Mouse (Mus musculus) heart, postnatal 0 days (tissue): Measurements from ENCODE around the gene Prss28. TPM values are rescaled to one million over a fixed set of nuclear protein-coding genes. Genes with fewer than 3 reads are reported as not detected.

ENCODE experiments used
- ATAC-seq: fragments of 200-750 bp; cut with Nextera tagmentation; 2 replicates; pipeline ENCODE4 v1.8.0; 2017; ENCODE audit warnings: low read depth, moderate number of reproducible peaks, moderate library complexity; ENCODE audit not compliant: insufficient read depth
- DNase-seq: peaks from one replicate; pipeline ENCODE4 v3.0.0-alpha.2; 2016; ENCODE audit warnings: low spot score
- H3K27ac ChIP-seq: fragments of 300-500 bp; sonication (generic); 2 replicates; pipeline ENCODE4 v1.5.1; 2014; ENCODE audit warnings: low read depth, mild to moderate bottlenecking
- H3K27me3 ChIP-seq: fragments of 300-500 bp; sonication (generic); 2 replicates; pipeline ENCODE4 v1.6.1; 2014; ENCODE audit warnings: low read length, mixed read lengths; ENCODE audit not compliant: control insufficient read depth, insufficient read depth
- H3K36me3 ChIP-seq: fragments of 300-500 bp; sonication (generic); replicated peaks from 2 replicates; pipeline ENCODE4 v1.6.1; 2014; ENCODE audit warnings: low read length, mixed read lengths; ENCODE audit not compliant: control insufficient read depth, insufficient read depth
- H3K4me1 ChIP-seq: fragments of 300-500 bp; sonication (generic); 2 replicates; pipeline ENCODE4 v1.6.1; 2014; ENCODE audit warnings: antibody characterized with exemption; ENCODE audit not compliant: control insufficient read depth, insufficient read depth
- H3K4me2 ChIP-seq: fragments of 300-500 bp; sonication (generic); 2 replicates; pipeline ENCODE4 v1.6.1; 2014; ENCODE audit warnings: low read depth, mild to moderate bottlenecking, low read length, moderate library complexity
- H3K4me3 ChIP-seq: fragments of 300-500 bp; sonication (generic); 2 replicates; pipeline ENCODE4 v1.5.1; 2014; ENCODE audit warnings: low read depth, low read length
- H3K9ac ChIP-seq: fragments of 300-500 bp; sonication (generic); replicated peaks from 2 replicates; pipeline ENCODE4 v1.6.1; 2014; ENCODE audit warnings: low read depth, low read length, mixed read lengths
- H3K9me3 ChIP-seq: fragments of 300-500 bp; sonication (generic); replicated peaks from 2 replicates; pipeline ENCODE4 v1.6.1; 2016; ENCODE audit warnings: low read length; ENCODE audit not compliant: control insufficient read depth
- CTCF ChIP-seq: IDR thresholded peaks from 2 replicates; pipeline ENCODE4 v1.5.1; 2016; ENCODE audit warnings: antibody characterized with exemption, control low read depth, low read depth
- EP300 ChIP-seq: IDR thresholded peaks from 2 replicates; pipeline ENCODE4 v1.6.1; 2016; ENCODE audit warnings: antibody characterized with exemption, low read depth
- WGBS: fragments of 180-500 bp; shearing (Covaris S2); extraction: QIAGEN DNeasy Blood & Tissue Kit; methylation state at CpG from one replicate; pipeline ENCODE4 v1.1.7; 2014; 5-methylcytosine and 5-hydroxymethylcytosine counted together
- polyA plus RNA-seq: library from polyadenylated mRNA; unstranded; fragments of >200 nt; fragmentation: Nextera tagmentation; extraction: Ambion mirVana; gene quantifications from 2 replicates; pipeline ENCODE4 v1.2.1, GENCODE M21; 2015
- total RNA-seq: library from RNA; depleted of rRNA; stranded (reverse); fragments of >200 nt; gene quantifications from 2 replicates; pipeline ENCODE4 v1.2.3, GENCODE M21; 2014; ENCODE audit warnings: low replicate concordance; rRNA removed

Gene Prss28
- not detected in 2 replicates for total RNA-seq
- not detected in 2 replicates for polyA plus RNA-seq

GRCm38 (mm10) chr17:25308346-25308745 is at the start of gene Prss28:
TSS of gene Prss28 (plus strand) at chr17:25308646.
- Histone ChIP-seq H3K9me3 (no peaks in the 10 kb centered on the region), H3K27me3 (0 out of 2 replicates have a peak, but pooled peaks cover 3% of the 10 kb centered on the region), H3K4me2 (no peak within 1 kb of the TSS), H3K4me3 (no peak within 1 kb of the TSS), H3K36me3 (no peaks in the 10 kb centered on the region), H3K4me1 (no peaks in the 10 kb centered on the region), H3K27ac (no peak within 1 kb of the TSS), H3K9ac (no peak within 1 kb of the TSS)
- WGBS, result 50% methylated on average over 4 of the region's 4 CpGs
- DNase-seq (no peak), ATAC-seq (no peak)
- TF ChIP-seq EP300 (no peak), CTCF (no peak)

- ATAC-seq (peak; percentile 60; the same call in 1 of the 2 replicates), DNase-seq (peak; percentile 32)
- Histone ChIP-seq H3K27me3 (no peaks in the 10 kb centered on the region), H3K27ac (no peak overlapping the region), H3K9ac (no peak overlapping the region), H3K9me3 (no peaks in the 10 kb centered on the region), H3K36me3 (peaks cover 75% of the 10 kb centered on the region), H3K4me1 (no peaks in the 10 kb centered on the region), H3K4me2 (no peak overlapping the region), H3K4me3 (no peak overlapping the region)
- TF ChIP-seq EP300 (no peak), CTCF (peak; percentile 47)
- WGBS, result 45% methylated on average over 3 of the region's 3 CpGs
Observed at GRCm38 (mm10) chr17:25264453-25264852, 44.0 kb upstream of the Prss28 start.

- Histone ChIP-seq H3K9ac (no peak overlapping the region), H3K4me2 (peak overlapping the region; percentile 88; the same call in 1 of the 2 replicates), H3K9me3 (no peaks in the 10 kb centered on the region), H3K4me1 (peaks cover 22% of the 10 kb centered on the region), H3K4me3 (0 out of 2 replicates have a peak overlapping the region, but pooled peaks have one; percentile 96), H3K27ac (no peak overlapping the region), H3K36me3 (peaks cover 37% of the 10 kb centered on the region), H3K27me3 (no peaks in the 10 kb centered on the region)
- DNase-seq (peak; percentile 16), ATAC-seq (no peak)
- 58% methylated on average over 2 of the region's 2 CpGs for whole genome bisulfite sequencing
- TF ChIP-seq EP300 (no peak), CTCF (no peak)
Observed at GRCm38 (mm10) chr17:25270795-25271335, 37.6 kb upstream of the Prss28 start.

- under 1% methylated on average over 10 of the region's 10 CpGs for WGBS
- no peak for TF ChIP-seq CTCF
- TF ChIP-seq EP300, result no peak
- Histone ChIP-seq H3K9me3 (no peaks in the 10 kb centered on the region), H3K4me1 (peaks cover 22% of the 10 kb centered on the region), H3K4me2 (peak overlapping the region; percentile 88), H3K9ac (peak overlapping the region; percentile 98), H3K27me3 (no peaks in the 10 kb centered on the region), H3K36me3 (peaks cover 23% of the 10 kb centered on the region), H3K4me3 (peak overlapping the region; percentile 96), H3K27ac (peak overlapping the region; percentile 99)
- peak; percentile 18 for DNase-seq
- ATAC-seq, result no peak
Observed at GRCm38 (mm10) chr17:25272326-25272725, 36.1 kb upstream of the Prss28 start.

- H3K27ac ChIP-seq, result peak overlapping the region; percentile 99
- peak overlapping the region; percentile 96 for H3K4me3 ChIP-seq
- H3K4me2 ChIP-seq, result peak overlapping the region; percentile 88
- TF ChIP-seq EP300 (peak; percentile 77), CTCF (no peak)
- under 1% methylated on average over 91 of the region's 92 CpGs for WGBS
- peak overlapping the region; percentile 98 for H3K9ac ChIP-seq
- ATAC-seq, result peak; percentile 88
- H3K36me3 ChIP-seq, result peaks cover 15% of the 10 kb centered on the region
- no peaks in the 10 kb centered on the region for H3K9me3 ChIP-seq
- H3K27me3 ChIP-seq, result no peaks in the 10 kb centered on the region
- H3K4me1 ChIP-seq, result peaks cover 22% of the 10 kb centered on the region
- DNase-seq, result peak; percentile 88
Observed at GRCm38 (mm10) chr17:25272951-25273705, 35.3 kb upstream of the Prss28 start.
